Mouse (Mus musculus) T-helper 17 cell (primary cell): ENCODE data around the gene Rfx7.

ENCODE experiments used
- in situ Hi-C, 2 experiments: fragments of 300-600 bp; cut with MboI, MseI; formaldehyde crosslinking; loops; 1 replicate in 1 of 2; 2 replicates in 1 of 2; pipeline ENCODE4 v1.15.1; 2025; ENCODE audit warnings: high pct_unique_total_duplicates in 2 of 2

Rfx7 gene

DNA sequence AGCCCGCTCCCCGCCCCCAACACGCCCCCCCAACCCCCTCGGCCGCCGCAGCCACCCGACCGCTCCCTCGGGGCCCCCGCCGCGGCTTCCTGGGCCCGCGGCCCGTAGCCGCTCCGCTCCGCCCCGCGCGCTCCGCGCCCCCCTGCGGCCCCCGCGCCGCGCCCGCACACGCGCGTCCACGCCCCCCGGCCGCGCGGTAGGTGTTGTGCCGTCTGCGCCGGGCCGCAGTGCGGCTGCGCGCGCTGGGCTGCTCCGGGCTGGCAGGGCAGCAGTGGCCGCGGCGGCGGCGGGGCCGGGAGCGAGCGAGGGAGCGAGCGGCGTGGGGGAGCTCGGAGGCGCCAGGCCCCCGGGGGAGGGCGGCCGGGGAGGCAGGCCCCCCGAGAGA lies at the start of gene Rfx7:
Gene Rfx7 (plus strand): TSS at position 245 of the 385 bp plus-strand sequence.
- in situ Hi-C loops = loop anchor here in 1 of 2 experiments (10.0 kb wide), 1 partner anchor 423 kb away; the partner anchor contains the start of genes Dyx1c1 and Gm44503

DNA sequence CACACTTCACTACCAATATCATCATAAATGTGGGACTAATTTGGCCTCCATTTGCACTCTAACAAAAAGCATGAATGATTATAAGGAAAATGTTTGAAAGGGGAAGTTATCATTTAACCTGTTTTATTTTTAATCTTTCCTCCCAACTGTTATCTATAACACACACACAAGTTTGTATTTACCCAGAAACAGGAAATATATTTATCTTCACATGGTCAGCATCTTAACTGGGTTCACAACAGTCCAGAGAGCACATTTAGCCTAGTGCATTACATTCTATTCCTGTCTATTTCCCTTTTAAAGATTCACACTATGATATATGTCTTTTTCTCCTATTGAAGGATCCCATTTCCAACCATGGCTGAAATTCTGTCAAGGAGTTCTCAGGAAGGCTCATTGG lies 43.5 kb upstream of the Rfx7 start:
- in situ Hi-C loops = no loop called here

DNA sequence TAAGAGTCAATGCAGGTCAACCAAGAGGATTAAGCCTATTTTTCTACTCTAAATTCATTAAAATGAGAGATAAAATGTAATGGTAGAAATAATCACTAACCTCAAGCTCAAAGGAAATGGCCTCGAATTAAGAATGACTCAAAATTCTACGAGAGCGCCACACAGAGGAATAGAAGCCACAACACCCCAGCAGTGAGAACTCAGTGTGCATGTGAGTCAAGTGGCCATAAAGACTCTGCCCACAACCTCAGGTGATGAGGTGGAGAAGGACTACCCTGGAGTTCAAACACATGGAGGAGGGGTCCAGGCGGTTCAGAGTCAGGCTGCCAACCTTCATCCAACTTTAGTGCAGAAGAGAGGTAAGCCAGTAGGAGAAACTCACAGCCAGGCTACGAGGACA lies 42.9 kb upstream of the Rfx7 start:
- in situ Hi-C loops = no loop called here

DNA sequence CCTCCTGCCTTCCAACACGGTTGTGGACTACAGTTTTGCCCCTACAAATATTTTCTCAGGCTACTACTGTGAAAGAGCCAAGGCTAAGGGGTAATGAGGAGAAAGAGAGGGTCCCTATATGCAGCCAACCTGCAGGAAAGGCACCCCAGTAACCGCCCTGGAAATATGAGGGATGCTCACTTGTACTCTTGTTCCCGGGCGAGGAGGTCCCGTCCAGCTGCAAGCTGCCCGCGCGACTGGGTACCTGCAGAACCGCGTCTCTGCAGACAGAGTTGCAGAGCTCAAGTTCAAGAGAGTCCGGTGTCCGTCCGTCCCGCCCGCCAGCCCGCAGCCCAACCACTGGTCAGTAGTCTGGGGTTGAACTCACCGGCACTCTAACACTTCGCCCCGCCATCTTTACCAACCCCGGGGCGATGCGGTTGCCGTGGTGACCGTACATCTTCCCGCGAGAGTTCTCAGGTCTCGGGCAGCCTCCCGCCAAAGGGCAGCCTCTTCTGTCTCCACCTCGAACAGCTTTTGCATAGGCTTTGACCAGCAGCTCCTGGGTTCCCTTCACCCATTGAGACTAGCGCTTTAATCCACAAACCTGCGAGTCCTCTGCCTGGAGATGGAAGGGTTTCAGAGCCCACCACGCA lies 40.4 kb upstream of the Rfx7 start:
- in situ Hi-C loops = loop anchor here in 1 of 2 experiments (5.0 kb wide), 1 partner anchor 36 kb away; no protein-coding TSS in a partner anchor

DNA sequence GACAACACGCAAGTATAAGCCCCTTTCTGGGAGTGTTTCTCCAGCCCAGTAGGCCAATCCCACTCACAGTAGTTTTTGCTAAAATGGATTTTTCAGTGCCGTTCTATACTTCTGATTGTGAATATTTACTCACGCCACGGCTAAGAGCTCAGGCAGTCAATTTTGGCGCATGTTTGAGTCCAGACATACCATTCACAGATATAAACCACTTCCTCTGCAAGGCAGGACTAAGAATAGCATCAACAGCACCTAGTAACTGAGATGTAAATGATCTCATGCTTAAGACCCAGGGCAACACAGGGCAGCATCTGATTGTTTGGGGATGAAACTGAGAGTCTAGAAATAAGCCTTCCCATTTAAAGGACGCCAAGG lies 39.9 kb upstream of the Rfx7 start, which contains the start of gene Tex9:
Gene Tex9 (minus strand): TSS at position 19 of the 372 bp plus-strand sequence.
- in situ Hi-C loops = loop anchor here in 1 of 2 experiments (5.0 kb wide), 1 partner anchor 35 kb away; no protein-coding TSS in a partner anchor

DNA sequence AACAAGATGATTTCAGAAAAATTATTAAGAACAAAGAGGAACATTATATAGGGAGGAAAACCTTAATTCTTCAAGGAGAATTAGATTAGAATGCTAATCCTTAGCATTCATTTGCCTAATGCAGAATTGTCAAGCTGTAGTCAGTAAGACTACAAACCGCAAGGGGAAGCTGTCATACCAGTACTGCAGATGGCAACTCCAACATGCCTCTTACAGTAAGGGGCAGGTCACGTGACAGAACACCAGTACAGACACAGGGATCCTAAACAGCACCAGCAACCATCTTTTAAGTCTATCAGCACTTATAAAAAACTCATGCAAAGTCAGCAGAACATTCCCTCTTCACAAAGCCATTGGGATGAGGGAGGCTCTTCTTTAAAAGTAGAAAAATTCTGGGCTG lies 38.6 kb upstream of the Rfx7 start:
- in situ Hi-C loops = loop anchor here in 1 of 2 experiments (5.0 kb wide), 1 partner anchor 34 kb away; no protein-coding TSS in a partner anchor

DNA sequence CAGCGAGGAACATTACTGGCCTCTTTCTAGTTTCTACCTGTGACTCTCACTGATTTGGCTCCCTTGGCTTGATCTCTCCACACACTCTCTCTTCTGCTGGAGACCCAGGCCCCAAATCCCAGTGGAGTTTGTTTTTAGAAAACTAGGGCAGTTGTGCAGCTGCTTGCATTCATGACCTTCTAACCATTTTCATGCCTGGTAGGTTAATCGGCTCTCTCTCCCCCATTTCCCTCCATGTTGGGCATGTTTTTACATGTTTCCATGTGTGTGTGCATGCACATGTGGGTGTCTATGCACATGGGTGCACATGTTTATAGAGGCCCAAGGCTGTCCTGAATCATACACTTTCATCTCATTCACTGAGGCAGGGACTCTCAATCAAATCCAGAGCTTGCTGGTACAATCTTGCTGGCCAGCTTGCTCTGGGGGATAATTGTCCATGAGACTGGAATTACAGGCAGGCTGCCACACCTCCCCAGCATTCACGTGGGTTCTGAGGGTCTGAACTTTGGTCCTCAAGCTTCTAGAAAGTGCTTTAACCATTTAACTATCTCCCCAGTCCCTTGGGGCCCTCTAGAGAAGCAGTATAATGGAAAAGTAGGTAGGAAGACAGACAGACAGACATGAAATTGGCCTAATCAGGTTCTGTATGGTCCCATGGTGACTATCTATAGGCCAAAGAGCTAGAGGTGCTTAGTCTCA lies 37.9 kb upstream of the Rfx7 start:
- in situ Hi-C loops = loop anchor here in 1 of 2 experiments (5.0 kb wide), 1 partner anchor 33 kb away; no protein-coding TSS in a partner anchor

DNA sequence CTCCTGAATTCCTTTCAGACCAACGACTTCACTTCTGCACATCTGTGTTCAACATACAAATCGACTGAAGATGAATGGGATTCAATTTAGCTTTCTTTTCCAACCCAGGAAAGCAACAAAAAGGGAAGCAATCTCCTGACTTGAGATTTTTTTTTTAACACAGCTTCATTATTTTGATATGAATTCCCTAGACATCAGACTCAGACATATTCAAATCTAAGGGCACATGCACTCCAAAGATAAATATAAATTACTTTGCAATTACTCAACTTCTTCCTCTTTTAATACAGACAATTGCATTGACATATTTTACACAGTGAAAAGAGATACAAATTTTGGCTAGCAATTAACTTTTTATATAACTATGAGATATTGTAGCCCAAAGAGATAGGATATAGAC lies 35.3 kb upstream of the Rfx7 start:
- in situ Hi-C loops = no loop called here

DNA sequence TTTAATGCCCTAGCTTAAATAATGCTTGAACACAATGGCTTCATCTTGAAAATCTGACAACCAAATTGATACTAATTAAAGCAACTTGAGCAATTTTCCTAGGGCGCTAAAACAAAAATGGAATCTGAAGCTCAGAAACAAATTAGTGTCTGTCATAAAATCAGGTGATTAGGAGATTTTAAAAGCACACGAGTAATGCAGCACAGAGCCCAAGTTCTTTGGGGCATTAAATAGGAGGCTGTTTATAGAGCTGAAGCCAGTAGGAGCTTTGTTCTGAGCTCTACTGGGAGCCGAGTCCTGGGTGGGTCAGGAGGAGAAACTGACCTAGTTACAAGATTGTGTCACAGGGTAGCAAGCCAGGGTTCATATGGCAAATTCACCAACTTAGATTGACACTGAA lies 34.9 kb upstream of the Rfx7 start:
- in situ Hi-C loops = no loop called here

DNA sequence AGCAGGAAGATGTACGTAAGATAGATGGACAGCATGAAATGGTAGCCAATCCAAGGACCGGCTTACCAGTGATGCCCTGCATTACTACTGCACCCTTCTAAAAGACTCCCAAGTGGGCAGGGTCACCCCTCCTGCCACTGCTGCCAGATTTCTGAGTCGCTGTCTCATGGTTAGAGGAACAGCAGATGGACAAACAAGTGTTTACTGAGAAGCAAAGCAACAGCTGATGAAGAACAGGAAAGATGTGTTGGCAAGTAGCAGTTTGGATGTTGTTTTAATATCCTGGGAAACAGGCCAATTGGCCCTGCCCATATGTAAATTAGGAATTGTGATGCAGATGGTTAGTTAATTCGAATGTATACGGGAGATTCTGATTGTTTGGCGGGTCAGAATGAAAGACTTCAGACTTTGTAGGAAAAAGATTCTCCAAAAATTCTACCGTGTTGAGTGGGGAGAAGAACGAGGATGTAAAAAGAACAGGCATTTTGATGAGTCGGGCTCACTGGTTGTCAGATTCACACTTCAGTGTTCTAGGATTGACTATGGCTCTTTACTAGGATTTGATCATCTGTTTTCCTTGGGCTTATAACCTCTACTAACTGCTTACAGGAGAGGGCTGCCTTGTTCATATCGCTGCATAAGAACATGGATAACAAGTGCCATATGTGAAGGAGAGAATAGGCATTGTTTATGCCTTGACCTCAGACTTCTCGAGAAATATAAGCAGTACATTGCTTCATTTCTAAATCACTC lies 19.6 kb upstream of the Rfx7 start:
- in situ Hi-C loops = no loop called here

DNA sequence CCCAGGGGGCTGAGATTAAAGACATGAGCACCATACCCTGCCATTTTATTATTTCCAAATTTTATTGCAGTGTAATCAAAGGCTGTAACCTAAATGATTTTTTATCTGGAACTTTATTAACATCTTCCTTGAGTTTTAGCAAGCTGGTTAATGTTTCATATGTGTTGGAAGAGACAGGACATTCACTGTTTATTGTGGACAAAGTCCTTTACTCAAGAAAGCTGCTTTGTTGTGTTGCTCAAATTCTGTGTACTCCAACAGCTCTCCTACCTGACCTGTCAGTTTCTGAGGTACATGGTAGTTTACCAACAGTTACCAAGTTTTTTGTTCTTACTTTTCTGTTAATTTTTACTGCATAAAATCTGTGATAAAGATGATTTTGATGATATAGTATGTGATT lies 16.7 kb upstream of the Rfx7 start:
- in situ Hi-C loops = no loop called here

DNA sequence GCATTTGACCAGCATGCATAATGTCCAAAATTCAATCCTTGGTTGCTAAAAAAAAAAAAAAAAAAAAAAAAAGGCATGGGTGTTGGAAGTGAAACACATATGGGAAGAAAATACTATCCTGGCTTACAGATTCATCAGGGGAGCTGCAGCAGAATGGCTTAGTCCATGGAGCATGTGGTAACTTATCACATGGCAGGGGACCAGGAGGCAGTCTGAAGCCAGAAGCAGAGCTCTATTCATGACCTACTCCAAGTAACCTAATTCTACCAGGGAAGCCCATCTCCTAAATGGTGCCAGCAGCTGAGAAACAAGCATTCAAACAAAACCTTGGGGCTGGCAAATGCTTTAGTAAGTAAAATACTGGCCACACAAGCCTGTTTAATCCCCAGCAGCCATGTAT lies 12.8 kb upstream of the Rfx7 start:
- in situ Hi-C loops = no loop called here

DNA sequence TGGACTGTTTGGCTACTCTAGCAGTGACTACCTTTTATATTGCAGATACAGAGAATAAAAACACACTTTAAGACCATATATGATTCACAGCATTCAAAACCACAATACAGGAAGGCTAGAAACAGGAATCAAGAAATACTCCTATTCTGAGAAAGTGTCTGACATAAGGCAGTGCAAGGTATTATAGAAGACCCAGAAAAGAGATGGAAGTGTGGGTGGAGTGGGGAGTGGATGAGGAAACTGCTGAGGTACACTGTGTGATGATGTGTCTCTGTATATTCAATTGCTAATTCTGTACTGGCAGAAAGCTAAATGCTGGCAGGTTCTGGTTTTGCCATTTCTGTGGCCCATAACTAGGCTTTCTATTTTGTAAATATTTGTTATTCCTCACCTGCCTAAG lies 11.2 kb upstream of the Rfx7 start:
- in situ Hi-C loops = no loop called here

DNA sequence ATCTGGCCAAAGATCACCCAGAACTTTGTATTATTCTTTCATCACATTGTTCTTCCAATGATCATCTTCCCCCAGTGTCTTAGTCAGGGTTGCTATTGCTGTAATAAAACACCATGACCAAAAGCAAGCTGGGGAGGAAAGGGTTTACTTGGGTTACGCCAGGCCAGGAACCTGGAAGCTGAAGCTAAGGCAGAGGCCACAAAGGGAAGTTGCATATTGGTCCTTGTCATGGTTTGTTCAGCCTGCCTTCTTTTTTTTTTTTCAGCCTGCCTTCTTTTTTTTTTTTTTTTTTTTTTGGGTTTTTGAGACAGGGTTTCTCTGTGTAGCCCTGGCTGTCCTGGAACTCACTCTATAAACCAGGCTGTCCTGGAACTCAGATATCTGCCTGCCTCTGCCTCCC lies 5.9 kb upstream of the Rfx7 start:
- in situ Hi-C loops = loop anchor here in 1 of 2 experiments (5.0 kb wide), 2 partner anchors 34 to 69 kb away; partner anchors contain the start of gene Tex9

DNA sequence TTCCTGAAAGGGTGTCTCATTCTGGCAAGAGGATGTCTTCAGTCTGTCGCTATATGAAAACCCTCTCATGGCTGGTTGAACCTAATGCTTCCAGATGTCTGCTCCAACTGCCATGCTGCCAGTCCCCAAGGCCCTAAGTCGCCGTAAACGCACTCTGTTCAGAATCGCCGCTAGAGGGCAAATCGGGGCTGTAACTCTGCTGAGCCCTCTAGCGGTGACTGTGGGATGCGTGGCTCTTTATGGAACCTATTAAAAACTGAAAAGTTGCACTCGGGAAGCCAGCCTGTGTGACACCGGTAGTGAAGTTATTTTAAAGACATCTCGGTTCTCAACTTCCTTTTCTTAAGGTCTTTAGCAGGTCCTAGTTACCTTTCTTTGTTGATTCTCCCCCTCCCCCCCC lies 1.8 kb upstream of the Rfx7 start:
- in situ Hi-C loops = loop anchor here in 1 of 2 experiments (10.0 kb wide), 1 partner anchor 425 kb away; the partner anchor contains the start of genes Dyx1c1 and Gm44503

DNA sequence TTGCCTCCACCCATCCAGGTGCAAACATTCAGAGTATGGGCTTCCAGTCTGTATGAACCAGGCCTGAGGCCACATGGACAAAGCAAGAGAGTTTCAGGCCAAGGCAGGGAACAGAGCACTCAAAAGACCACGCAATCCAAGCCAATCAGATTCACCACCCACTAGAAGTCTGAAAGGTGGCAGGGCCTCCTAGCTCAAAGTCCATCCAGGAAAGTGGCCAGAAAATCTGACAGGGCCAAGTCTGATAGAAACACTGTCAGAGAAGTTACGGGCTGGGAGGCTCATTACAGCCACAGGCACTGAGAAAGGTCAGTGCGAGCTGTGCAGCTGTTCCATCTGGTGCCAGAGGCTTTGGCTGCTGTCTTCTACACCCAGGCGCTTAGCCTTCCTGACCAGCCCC lies 1.2 kb upstream of the Rfx7 start:
- in situ Hi-C loops = loop anchor here in 1 of 2 experiments (10.0 kb wide), 1 partner anchor 424 kb away; the partner anchor contains the start of genes Dyx1c1 and Gm44503

DNA sequence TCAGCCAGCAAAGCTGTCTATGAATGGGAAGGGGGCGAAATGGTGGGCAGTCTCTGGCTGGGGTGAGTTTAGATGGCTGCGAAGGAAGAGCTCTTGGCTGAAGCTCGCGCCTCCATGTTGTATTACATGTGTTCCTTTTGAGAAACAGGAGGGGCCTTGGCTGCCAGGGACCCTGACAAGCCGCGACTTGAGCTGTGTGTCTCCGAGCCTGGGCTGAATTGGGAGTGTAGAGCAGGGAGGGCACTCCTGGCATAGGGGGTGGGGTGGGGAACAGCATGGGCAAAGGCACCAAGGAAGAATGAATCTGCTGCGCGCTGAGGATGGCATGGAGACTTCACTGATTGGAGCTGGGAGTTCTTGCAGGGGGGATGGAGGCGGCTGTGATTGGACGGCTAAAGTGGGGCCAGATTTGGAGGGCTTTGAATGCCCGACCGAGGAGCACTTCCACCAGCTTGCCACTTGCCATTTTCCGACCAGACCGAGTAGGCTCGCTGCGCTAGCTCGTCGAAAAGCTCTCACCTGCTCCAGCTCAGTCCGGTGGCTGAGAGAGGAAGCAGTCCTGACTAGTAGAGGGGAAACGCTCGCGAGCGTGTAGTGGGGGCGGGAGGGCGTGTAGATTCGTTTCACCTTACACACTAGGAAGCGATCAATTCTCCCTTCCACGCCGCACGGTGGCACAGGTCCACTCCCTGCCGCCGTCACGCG lies 597 bp upstream of the Rfx7 start:
- in situ Hi-C loops = loop anchor here in 1 of 2 experiments (10.0 kb wide), 1 partner anchor 423 kb away; the partner anchor contains the start of genes Dyx1c1 and Gm44503

DNA sequence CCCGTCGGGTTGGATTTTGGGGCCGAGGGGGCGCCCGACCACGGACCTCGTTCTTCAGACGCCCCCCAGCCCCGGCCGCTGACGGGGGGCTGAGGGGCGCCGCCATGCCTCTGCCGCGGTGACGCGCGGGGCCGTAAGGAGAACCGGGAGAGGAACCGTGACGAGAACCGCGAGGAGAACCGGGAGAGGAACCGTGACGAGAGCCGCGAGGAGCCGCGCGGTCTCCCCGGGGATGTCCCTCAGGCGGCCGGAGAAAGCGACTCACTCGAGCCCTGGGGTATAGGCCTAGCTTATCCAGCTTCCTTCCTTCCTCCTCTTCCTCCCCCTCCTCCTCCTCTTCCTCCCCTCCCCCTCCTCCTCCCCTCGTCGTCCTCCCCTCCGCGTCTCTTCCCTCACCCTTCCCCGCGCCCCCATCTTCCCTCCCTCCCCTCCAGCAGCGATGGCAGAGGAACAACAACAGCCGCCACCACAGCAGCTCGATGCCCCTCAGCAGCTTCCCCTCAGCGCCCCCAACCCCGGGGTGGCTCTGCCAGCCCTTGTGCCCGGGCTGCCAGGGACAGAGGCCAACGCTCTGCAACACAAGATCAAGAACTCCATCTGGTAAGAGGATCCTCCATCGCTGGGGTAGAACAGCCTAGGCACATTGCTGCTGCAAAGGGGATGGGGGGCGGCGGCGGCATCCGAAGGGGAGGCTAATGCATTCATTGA lies 495 bp downstream of the Rfx7 start:
- in situ Hi-C loops = loop anchor here in 1 of 2 experiments (10.0 kb wide), 1 partner anchor 422 kb away; the partner anchor contains the start of genes Dyx1c1 and Gm44503

DNA sequence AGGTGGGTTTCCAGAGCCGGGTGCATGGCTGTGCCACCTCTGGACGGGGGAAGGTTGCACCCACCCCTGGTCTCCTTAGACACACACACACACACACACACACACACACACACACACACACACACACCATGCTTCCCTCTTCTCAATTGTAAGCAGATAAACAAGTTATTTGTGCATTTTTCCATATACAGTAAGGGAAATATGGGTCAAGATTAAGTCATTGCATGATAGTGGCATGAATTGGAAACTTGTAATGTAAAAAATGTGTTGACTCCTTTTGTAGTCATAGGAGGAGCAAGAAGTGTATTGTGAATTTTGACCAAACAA lies 1.0 kb downstream of the Rfx7 start:
- in situ Hi-C loops = loop anchor here in 1 of 2 experiments (10.0 kb wide), 1 partner anchor 422 kb away; the partner anchor contains the start of genes Dyx1c1 and Gm44503

DNA sequence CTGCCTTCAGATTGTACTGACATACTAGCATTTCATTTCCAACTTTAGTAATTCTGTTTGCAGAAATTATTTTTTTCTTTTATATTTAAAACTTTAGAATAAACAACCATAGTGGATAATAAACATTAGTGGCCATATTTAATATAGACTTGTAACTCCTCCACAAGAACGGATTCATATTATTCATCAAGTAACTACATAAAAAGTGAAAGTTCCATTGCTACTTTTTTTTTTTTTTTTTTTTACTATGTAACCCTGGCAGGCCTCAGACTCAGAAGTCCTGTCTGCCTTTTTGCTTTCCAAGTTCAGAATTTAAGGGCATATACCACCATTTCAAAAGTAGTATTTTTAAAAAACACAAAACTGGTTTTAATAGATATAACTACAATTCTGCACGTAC lies 2.9 kb downstream of the Rfx7 start:
- in situ Hi-C loops = loop anchor here in 1 of 2 experiments (10.0 kb wide), 1 partner anchor 420 kb away; the partner anchor contains the start of genes Dyx1c1 and Gm44503
